Mouse (Mus musculus) brain, embryonic 18.5 days (tissue): ENCODE data around the gene Tmem150b.
A peak's percentile ranks its signal among the peaks of the same experiment; 100 is the strongest.

Experiments
- DNase-seq: peaks from one replicate; pipeline ENCODE4 v3.0.0-alpha.2; 2012; ENCODE audit warnings: low read depth, low spot score

Gene Tmem150b

GRCm38 (mm10) chr7:4725169-4725568 lies at the start of gene Tmem150b:
Gene Tmem150b (minus strand): TSS chr7:4725249.
- no peak for DNase-seq

DNA sequence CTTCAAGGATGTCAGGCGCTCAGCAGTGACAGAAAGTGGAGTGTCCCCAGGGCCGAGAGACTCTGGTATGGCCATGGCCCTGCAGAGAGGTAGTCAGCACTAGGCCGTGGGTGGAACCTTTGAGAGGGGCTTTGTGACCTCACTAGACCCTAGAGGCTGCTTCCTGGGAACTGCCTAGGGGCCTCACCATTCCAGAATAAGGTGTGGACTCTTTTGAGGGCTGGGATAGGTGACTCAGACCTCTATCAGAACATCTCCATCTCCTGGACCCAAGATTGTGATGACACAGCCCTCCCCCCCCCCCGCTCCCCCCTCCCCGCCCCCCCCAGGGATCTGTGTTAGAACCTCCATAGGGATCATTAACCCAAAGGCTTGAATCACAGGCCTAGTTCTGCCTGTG lies 46.2 kb upstream of the Tmem150b start, which contains the start of gene Fam71e2:
Fam71e2 (minus strand) TSS at position 101 of the 400 bp plus-strand sequence.
- DNase-seq = no peak

DNA sequence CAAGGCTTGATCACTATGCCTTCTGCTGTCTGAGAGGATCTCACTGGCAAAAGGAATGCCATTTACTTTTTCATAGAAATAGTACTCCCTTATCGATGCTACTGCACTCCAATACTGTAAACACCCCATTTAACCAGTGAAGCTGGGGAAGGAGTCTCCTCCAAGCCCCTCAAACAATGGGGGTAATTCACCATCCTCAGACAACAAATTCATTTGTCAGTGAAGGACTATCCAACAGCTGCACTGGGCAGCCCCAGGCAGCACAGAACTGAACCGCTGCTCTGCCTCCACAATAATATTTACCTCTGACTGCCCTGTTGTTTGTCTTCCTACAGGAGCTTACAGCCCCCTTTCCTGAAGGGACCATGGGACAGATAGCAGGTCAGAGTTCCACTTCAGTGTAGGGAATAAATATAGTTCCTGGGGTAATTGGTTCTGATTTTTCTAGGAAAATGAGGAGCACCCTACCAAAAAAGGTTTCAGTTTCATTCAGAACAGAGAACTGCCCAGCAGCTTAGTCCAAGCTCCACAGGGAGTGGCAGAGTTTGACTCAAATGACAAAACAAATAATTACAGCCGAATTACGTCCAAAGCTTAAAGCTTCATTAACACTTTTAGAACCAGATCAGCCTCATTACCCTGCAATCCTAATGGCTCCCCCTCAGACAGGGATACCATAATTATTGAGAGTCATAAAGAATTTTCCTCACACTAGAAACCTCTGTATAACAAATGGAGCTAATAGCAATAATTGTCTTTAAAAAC lies 40.1 kb upstream of the Tmem150b start:
- no peak for DNase-seq

- DNase-seq = no peak
Observed at GRCm38 (mm10) chr7:4759670-4760069, 34.6 kb upstream of the Tmem150b start.

- peak; percentile 67 for DNase-seq
Observed at GRCm38 (mm10) chr7:4752821-4753570, 27.9 kb upstream of the Tmem150b start, which contains the start of gene Cox6b2. Gene Cox6b2 (minus strand): TSS chr7:4753094.

- DNase-seq = no peak
Observed at GRCm38 (mm10) chr7:4751971-4752820, 27.1 kb upstream of the Tmem150b start.

DNA sequence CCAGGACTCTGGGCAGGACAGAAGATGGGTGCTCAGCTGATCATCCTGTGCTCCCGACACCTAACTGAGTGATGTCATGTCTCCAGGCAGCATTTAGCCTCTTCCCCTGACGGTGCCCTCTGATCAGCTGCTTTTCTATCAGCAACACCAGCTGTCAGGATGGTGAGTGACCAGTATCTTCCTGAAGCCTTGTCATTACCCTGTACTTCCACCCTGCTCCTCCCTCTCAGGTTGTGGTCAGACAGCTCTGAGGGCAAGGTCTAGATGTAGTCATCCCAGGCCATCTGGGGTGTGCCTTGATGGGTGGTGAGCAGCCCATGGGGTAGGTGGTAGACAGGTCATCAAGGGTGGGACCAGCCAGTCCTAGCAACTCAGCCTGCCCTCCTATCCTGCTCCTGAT lies 24.1 kb upstream of the Tmem150b start:
- no peak for DNase-seq

GRCm38 (mm10) chr7:4748321-4748720 lies 23.3 kb upstream of the Tmem150b start:
- no peak for DNase-seq

DNA sequence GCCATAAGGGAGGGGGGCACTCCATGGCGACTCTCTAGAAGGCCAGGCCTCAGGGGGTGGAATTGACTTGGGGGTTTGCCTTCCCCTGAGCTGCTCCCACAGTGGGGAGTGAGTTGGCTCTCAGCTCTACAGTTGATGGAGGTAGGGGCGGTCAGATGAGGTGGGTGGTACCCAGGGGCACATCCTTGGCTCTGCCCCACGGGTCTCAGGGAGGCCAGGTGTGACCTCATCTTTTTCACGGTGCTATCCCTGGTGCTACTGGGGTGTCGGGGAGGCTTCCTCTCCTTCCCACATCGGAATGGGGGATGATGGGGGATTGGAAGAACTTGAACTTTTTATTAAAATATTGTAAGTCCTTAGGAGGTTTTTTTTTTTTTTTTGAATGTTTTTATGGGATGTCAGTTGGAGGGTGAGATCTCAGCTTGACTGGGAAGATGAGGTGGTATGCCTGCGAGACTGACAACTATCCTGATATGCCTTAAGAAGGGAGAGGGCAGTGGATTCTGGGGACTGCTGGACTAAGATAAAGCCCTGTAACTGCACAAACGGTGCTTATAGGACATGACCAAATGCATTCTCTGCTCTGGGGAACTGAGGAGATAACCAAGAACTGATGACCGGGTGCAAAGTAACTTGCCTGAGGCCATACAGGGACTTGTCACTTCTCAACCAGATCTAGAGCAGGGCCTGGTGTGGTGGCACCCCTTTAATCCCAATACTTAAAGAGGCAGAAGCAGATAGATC lies 22.3 kb upstream of the Tmem150b start:
- no peak for DNase-seq

GRCm38 (mm10) chr7:4746326-4746980 lies 21.4 kb upstream of the Tmem150b start:
- no peak for DNase-seq

DNA sequence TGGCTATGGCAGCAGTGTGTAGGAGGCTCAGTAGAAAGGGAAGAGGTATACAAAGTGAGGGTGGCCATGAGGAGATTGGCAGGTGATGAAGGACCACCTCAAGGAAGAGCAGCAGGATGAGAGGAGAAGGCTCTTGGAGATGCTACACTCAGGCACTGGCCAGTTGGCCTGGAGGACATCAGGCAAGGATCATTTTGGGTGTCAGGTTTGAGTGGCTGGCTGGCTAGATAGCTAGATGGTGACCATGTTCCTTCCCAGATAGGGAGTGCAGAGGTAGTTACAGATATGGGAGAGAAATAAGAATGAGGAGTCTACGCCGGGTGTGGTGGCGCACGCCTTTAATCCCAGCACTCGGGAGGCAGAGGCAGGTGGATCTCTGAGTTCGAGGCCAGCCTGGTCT lies 19.8 kb upstream of the Tmem150b start:
- no peak for DNase-seq

DNA sequence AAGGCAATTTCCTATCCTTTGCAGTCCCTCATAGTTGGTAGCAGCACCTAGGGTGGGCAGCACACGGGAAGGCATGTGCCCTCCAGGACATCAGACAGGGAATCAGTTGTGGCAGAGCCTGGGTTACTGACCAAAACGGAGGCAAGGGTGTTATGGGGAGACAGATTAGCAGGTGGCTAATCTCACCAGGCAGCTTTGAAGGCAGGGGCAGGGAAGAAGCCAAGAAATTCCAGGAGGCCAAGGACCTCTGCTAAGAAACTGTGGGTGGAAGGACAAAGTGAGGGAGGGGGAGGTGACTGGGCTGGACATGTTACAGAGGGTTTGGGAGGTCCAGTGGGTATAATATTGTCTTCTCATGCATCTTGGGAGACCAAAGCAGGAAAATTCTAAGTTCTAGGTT lies 18.3 kb upstream of the Tmem150b start:
- no peak for DNase-seq

GRCm38 (mm10) chr7:4742482-4742819 lies 17.4 kb upstream of the Tmem150b start:
- DNase-seq = no peak

- DNase-seq = no peak
Observed at GRCm38 (mm10) chr7:4741672-4742481, 16.8 kb upstream of the Tmem150b start.

DNA sequence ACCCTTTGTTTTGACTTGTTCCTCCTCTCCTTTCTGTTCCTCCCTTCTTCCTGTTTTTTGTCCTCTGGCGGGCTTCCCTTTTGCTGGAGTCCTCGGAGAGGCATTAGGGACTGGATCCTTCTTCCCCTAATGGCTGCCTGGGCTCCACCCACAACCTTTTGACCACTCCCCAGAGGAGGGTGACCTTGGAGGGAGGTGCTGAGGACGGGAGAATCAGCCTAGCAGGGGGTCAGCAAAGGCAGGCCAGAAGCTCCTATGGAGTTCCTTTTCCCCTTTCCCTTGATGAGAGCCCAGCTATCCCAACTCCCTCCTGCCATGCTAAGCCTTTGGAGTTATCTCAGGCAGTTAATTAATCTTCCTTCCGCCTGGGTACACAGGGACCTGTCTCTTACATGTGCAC lies 16.1 kb upstream of the Tmem150b start:
- DNase-seq = no peak

DNA sequence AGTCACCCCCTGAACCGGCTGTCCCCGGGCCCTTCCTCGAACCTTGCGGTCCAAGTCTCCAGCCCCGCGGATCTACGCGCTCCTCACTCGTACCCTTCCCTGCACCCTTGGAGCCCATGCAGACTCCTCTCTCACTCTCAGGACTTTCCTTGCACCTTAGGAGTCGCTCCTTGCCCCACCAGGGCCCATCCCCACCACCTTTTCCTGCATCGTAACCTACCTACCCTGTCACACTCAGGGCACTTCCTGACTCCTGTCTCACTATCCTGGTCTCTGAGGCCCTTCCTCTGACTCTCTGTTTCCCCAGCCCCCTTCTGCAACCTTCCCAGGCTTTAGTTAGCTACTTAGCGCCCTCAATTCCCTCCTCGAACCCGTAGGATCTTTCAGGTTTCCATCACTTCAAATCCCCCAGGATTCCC lies 15.3 kb upstream of the Tmem150b start:
- no peak for DNase-seq

GRCm38 (mm10) chr7:4739544-4740275 lies 14.7 kb upstream of the Tmem150b start, which contains the start of gene Kmt5c:
Gene Kmt5c (plus strand): TSS chr7:4740115.
- DNase-seq = peak; percentile 100

- DNase-seq = no peak
Observed at GRCm38 (mm10) chr7:4739041-4739543, 14.0 kb upstream of the Tmem150b start.

DNA sequence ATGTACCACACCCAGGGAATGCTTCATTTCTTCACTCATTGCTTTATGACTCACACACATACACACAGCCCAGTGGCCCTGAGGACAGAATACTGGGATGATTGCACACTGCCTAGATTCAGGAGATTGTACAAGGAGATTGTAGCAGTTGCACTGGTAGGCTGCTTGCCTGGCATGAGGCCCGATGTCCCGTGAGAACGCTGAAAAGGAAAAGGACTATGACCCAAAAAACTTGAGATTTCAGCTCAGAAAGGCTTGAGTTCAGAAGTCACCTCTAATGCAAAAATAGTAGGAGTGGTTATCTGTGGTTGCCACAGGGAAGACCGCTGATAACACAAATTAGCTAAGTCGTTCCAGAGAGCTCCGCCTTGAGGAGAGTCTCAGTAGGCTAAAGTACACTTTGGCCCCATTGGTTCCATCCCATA lies 7.9 kb upstream of the Tmem150b start:
- no peak for DNase-seq
